Mouse (Mus musculus): ENCODE measurements at regions not wholly inside any gene's neighbourhood (a gene's known extent, or its start where the extent isn't known, plus 50 kb on each side); places are given as distances from the start of the nearest gene placed in this dataset.

DNA sequence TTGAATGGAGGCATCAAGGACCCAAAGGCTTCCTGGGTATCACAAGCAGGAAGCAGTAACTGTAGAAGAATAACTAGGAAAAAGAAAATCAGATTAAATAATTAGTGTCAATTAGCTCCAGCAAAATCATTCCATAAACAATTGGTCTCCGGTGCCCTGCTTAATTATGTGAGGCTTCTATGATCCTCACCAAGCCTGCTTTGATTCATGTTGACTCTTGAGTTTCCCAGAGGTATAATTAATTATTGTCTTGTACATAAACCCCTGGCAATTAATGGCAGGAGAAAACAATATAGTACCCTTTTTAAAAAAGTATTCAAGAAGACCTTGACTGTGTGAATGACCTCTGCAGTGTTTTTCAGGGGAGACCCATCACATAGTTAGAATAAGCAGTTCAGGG, 61.5 kb upstream of the Sp8 start:
- DNase-seq (ENCODE audit: low spot score), result no peak

DNA sequence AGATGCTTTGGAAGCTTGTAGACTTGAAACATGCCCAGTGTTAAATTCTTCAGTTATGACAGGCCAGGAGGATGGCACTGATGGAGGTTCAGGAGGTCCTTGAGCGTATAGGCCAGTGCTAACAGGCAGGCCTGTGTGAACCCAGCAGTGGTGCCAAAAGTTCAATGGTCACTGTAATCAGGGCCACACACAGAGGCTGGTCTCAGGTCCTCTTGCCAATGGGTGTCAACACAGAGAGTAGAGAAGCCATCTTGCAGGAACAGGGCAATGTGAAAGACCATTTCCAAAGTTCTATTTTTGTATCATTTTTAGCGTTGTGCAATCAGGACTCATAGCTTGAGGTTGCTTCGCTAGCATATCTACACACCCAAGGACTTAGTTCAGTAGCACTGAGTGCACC, 64.2 kb upstream of the Sp8 start:
- no peak for DNase-seq (ENCODE audit: low spot score)

DNA sequence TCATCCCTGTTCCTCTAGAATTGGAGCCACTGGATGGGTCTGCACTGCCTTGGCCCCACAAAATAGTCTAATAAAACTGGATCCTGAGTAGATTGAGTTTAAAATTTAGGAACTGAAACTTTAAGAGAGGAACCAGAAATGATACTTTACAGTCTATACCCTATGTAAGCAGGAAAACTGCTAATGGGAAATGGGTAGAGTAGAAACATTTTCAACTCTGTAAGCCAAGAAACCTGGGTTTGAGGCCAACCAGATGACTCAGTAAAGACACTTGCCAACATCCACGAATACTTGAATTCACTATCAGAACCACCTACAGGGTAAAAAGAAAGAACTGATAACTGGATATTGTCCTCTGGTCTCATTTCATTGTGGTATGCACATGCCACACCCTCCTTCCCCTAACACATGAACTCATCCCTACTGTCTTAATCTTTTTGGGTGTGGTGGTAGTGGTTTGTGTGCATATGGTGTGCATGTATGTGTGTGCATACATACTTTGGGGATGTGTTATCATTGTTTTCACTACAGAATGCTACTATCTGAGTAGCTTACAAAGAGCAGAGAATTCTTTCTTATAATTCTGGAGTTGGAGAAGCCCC, 70.6 kb upstream of the Sp8 start:
- DNase-seq (ENCODE audit: low spot score), result no peak

DNA sequence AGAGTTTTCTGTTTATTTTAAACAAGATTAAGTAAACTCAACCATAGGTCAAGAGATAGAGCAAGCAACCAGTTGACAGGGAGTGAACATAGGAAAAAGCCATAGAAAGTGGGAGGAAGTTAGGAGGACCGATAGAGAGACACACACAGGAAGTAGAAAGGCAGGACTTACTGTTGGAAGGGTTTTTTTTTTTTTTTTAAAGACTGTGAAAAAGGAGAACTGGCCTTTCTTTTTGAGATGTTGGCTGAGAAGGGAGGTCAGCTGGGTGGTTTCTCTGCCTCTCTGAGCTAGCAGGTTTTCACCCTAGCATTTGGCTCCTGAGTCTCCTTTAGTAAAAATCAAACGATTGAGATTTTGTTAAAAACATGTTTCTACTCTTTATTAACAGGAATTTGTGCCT, 73.3 kb upstream of the Sp8 start:
- DNase-seq (ENCODE audit: low spot score), result no peak

DNA sequence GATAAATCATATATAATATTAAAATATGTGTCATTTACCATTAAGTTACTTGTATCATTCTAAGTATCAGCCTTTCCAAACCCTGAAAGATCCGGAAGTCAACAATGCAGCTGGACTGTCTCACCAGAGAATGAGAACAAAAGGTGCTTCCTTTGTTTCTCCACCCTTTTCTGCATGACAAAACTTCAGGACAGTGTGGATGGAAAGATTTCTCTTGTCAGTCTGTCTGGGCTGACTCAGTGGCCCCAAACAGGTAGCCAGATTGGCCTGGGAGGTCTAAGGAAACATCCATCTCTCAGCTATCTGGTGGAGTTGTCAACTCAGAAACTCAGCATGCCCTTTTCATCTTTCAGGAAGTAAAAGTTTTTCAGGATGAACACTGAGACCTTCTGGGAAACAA, 79.7 kb upstream of the Sp8 start:
- no peak for DNase-seq (ENCODE audit: low spot score)

DNA sequence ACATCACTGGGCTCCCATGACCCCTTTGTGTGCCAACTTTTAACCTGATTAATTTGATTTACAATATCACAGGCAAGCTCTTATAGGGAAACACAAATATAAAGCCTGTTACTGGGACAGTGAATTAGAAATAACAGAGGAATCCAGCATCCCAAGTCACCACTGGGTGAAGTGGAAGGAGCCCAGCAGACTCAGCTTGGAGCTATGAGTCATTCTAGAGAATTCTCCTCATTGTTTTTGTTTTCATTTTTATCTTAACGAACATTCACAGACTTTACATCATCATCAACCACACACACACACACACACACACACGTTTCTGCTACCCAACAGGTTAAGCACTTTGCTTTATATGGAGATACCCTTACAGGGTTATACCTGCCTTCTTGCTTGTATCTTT, 92.1 kb upstream of the Sp8 start:
- no peak for DNase-seq (ENCODE audit: low spot score)

DNA sequence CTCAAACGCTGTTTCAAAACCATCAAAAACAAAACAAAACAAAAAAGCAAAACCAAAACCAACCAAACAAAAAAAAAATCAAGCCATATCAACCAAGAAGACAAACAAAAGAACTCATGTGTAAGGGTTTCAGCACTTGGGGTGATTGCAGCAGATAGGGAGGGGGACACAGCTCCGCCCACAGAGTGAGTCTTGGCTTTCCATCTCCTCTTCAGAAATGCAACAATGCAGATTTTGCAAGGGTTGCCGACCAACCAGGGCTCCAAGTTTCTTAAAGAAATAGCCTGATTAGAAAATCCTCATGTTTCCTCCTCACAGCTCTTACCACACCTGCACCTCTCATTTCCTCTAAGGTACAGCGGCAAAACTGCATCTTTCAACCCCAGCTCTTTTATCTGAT, 107.0 kb upstream of the Sp8 start:
- no peak for DNase-seq (ENCODE audit: low spot score)

DNA sequence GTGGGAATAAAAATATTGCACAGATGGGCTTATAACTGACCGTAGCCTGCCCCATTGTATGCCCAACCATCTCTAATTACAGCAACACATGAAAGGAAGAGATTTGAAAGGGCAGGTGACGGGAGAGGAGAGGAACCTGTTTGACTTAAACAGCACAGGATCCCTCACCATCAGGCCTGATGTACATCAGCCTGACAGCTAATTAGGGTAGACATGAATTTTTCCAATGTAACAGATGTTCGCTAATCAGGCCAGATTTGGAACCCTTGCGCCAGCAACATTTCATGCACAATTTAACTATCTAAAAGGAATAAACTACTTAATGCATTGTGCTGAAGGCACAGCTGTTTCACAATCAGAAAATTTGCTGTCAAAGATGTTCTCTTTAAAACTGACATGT, 120.2 kb upstream of the Sp8 start:
- no peak for DNase-seq (ENCODE audit: low spot score)

DNA sequence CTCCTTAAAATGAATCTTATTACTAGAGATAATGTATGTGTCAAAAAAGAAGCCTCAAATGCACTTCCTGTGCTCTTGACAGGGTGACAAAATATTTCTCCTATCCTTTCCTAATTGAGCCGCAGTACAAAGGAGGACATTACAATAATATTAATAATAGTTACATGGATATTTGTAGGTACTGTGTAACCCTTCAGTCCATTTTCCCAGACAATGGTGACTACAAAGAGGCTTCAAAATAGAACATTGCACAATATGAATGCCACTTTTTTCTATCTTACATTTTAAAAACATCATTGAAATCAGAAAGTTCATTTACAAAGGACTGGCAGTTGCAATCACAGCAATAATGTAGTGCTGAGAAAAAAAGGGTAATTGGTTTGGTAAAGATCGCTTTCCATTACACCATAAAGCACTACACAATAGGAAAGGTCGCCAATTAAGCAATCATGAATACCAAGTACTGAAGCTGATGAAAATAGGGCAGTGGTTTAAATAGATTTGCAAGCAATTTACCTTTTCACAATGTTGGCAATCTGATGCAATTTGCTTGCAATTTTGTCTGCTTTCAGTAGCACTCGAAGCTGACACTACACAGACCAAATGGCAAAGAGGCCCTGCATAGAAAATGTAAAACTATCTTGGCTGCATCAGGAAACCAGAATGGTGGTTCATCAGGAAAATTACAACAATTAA, 126.1 kb upstream of the Sp8 start:
- no peak for DNase-seq (ENCODE audit: low spot score)

DNA sequence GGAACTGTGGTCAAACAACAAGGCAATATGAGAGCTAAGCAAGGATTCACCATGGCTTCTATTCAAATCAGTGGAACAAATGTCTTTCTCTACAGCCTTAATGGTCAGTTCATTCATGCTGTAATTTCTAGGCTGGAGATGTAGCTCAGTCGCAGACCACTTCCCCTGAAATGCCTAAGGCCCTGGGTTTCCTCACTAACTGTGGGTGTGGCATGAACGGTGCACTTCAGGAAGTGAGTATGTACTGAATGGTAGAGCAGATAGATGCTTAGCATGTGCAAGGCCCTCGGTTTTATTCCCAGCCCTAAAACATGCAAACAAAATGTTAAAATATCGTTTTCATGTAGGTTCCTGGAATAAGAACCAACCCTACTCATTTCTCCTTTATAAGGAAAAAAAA, 129.3 kb upstream of the Sp8 start:
- DNase-seq (ENCODE audit: low spot score), result no peak

DNA sequence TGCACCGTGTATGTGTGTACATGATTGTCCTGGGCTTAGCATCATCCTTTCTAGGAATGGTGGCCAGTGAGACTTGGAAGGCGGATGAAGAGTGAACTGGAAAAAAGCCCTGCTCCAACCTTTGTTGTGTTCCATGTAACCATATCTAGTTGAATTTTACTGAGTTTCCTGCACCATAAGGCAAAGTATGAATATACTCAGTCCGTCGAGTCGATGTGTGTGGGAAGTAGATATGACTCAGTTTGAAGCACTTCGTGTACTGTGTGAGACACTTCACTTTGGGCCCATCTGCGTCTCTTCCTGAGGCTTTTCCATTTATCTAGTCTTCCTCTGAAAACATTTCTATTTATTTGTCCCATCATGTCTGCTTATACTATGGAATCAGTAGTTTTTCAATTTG, 139.5 kb upstream of the Sp8 start:
- no peak for DNase-seq (ENCODE audit: low spot score)

DNA sequence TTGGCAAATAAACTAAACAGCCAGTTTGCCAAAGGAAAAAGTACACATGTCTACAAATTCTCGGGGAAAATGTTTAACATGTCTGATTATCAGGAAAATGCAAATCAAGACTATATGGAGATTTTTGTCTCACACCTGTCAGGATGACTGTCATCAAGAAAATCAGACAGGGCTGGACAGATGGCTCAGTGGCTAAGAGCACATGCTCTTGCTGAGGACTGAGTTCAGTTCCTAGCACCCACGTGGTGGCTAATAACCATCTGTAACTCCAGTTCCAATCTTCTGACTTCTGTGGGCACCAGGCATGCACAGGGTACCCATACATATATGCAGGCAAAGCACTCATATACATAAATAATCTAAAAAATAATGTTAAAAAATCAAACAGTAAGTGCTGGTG, 141.3 kb upstream of the Sp8 start:
- no peak for DNase-seq (ENCODE audit: low spot score)

DNA sequence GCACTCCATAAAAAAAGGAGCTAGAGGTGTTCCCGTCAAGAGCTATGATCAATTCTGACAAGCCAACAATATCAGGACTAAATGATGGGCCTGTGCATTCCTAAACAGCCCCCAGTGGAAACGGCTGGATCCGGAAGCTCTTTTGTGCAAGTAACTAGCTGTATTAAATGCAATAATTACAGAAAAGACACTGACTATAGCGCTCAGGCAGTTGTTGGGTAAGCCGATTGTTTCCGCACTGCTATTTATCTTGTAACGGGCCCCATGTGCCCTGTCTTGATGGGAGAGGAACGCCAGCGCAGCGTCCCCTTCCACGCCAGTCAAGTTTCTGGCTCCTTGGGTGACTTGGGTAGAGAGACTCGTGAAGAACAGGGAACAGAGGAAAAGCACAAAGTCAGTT, 142.4 kb upstream of the Sp8 start:
- DNase-seq (ENCODE audit: low spot score), result no peak

DNA sequence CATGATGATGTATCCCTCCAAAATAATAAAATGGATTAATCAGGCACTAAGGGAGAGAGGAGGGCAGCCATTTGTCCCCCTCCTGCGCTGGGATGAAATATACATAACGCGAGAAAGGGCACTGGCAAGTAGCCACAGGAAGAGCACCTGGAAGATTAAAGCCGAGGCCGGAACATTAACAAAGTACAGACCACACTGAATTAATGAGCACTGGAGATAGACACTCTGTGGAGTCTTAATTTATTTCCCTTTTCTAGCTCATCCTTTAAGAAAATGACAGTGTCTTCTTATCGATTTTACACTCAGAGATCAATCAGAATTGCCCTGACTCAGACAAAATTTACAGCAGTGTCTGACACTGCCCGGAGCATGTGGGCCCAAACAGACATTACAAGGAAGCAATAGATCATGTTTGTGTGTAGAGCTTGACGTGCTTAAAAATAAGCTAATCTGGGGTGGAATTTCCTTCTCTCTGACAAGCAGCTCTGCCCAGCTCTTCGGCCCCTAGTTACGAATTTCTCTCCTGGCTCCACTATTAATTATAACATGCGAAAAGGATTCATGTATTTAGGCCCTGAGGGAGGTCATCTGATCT, 143.0 kb upstream of the Sp8 start:
- no peak for DNase-seq (ENCODE audit: low spot score)

DNA sequence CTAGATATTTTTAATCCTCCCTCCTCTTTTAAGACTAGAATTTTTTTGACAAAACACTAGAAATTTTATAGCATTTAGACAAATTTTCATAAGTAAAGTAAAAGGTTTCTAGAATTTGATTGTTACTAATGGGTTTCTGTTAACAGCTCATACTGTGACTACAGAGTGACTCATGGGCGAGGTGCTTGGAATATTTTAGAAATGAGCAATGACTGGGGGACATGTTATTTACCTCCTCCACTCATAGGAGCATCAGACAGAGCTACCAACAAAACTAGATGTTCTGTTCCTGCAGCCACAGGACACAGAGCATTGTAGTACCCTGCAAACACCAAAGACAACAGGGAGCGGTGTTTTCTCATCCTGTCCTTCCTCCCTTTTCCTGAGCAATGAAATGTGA, 144.3 kb upstream of the Sp8 start:
- DNase-seq (ENCODE audit: low spot score), result no peak

DNA sequence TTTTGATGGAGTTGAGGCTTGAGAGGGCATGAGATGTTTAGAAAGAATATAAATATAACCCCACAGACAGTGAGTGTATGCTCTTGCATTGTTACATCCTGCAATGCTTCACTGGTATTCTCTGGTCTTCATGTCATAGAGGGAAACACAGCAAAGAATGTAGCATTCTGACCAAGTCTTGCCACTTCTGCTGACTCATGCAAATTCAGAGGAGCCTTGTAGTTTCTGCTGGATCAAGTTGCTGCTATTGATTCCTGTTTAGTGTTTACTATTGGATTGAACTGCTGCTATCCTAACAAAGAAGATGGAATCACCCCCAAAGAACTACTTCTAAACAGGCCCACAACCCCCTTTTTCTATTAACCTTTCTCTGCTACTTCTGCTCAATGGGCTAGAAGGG, 148.0 kb upstream of the Sp8 start:
- no peak for DNase-seq (ENCODE audit: low spot score)

DNA sequence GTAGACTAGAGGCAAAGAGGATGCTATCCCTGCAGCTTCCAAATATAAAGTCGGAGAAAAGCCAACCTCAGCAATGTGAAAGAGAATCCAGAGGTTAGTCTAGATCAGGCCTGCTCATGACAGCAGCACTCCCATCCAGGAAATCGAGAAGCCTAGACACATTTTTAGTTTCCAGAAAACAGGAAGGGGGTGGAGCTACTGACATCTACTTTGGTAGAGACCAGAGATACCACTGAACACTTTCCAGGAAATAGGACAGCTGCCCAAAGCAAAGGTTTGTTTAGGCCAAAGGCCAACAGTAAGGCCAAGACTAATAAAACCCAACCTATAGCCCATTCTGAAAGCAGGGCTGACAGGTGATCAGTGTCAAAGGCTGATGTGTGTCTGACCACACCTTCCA, 151.4 kb upstream of the Sp8 start:
- DNase-seq (ENCODE audit: low spot score), result no peak

DNA sequence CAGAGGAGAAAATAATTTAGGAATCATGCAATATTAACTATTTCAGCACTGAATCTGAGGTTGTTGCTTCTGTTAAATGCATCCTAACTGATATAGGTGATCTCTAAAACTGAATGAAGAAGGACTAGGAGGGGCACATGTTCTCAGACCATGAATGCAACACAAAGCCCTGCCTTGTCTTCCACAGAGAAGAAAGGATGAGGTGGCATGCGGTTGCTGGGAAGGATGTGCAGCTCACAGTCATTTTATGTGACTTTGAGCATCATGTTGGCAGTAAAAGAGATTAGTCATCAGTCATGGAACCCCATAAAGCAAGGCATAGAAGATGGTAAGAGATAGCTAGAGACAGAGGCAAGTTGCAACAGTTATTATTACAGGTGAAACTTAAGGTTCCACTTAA, 163.2 kb upstream of the Sp8 start:
- no peak for DNase-seq (ENCODE audit: low spot score)

DNA sequence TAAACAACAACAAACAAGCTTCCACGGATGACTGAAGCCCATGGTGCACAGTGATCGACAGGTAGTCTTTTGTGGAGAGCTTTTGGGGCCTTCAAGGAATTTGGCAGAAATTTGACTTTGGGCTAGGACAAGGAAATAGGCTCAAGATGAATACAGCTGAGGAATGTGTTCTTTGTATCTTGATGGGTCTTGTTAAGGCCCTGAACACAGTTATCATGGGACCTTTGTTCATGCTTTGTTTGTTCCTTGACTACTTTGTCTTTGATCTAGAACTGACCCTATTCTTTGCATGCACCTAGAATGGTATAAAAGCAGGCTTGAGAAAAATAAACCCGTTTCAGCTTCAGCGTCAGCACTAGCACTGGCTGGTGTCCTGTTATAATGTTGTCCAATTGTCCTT, 168.1 kb upstream of the Sp8 start:
- DNase-seq (ENCODE audit: low spot score), result no peak

DNA sequence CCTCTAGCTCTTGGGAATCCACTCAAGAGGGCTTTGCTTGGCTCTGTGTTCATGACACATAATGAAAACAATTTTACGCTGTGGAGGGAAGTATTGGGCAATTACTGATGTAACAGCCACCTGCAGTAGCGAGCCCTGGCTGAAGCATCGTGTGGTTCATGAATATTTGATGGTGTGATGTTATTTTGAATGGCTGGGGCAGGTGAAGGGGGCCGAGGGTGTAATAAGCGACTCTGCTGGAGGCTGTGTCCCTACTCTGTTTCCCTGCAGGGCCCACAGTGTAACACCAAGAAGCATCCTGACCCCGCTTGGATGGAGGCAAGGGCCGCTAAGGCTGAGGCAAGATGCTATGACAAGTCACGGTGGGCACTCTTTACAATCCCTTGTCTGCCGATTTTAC, 184.6 kb upstream of the Sp8 start:
- DNase-seq (ENCODE audit: low spot score), result no peak

DNA sequence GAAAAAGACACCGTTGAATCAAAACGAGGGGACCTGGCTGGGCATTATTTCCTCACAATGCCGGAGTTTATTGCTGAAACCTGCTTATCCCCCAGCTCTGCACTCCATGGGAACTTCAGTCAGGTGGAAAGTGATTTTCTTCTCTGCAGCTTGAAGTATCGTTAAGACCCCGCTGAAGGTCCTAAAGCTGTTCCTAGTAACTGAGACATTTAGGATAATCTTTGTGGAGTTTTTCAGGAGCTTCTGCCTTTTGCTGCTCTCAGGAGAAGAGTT, 185.0 kb upstream of the Sp8 start:
- DNase-seq (ENCODE audit: low spot score), result no peak

DNA sequence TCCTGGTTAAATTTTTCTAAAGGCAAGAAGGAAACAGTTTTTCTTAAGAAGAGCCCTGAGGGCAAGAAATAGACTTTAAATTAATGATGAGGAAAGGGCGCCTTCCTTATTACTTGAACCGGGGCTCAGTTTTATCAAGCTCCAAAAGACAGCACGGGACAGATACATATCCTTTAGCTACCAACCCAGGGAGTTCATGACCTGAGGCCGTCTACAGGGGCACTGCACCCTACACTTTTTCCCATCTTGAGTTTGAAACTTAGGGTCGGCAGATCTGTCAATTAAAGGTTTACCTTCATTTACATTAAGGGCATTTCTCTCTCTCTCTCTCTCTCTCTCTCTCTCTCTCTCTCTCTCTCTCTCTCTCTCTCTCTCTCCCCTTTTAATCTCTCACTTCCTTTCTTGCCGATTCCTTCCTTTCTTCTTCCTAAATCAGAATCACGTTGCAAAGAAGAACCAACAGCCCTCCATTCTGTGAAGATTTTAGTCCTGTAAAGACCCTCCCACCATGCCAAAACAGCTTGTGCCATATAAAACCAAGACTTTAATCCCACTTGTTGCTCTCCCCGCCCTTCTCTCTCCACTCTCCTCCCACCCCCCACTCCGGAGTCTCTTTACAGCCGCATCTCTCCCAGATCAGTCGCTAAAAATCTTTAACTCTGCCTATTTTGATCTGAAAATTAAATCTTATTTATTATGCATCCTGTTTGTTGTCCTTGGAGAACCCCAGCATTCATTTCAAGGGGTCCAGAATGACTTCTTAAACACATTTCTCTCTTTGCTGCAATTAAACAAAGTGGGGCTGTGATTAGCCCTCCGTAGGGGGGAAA, 185.5 kb upstream of the Sp8 start:
- no peak for DNase-seq (ENCODE audit: low spot score)
